Mouse (Mus musculus): ENCODE data around the gene Sh3pxd2a. TPM values are rescaled to one million over a fixed set of nuclear protein-coding genes. Genes with fewer than 3 reads are reported as not detected.
"Not testable (repeated sequence)": the region's sequence is repeated elsewhere in the genome, so short reads cannot be mapped to it uniquely, and the experiment has no call there.

Sh3pxd2a gene
- polyA plus RNA-seq, 1 experiment = 150 TPM

- Histone ChIP-seq H3K4me3 (ENCODE audit: insufficient read depth, low read length) (no peak overlapping the region), H3K4me1 (ENCODE audit: control insufficient read depth, insufficient read depth, low read length) (peaks cover 4% of the 10 kb centered on the region; the same call in 1 of the 2 replicates), H3K27ac (ENCODE audit: insufficient read depth, low read length) (no peak overlapping the region)
- TF ChIP-seq POLR2A (IDR thresholded peaks at IDR 0.05; ENCODE audit: low read depth, low read length) (no peak), CTCF (IDR thresholded peaks at IDR 0.05; ENCODE audit: borderline replicate concordance, insufficient read depth, low read length) (no peak)
These were observed 60.5 kb downstream of the Sh3pxd2a start for GRCm38 (mm10) chr19:47403391-47404379.

GRCm38 (mm10) chr19:47402976-47403375 is 61.2 kb downstream of the Sh3pxd2a start:
- peaks cover 4% of the 10 kb centered on the region; the same call in 1 of the 2 replicates for H3K4me1 ChIP-seq (ENCODE audit: control insufficient read depth, insufficient read depth, low read length)
- no peak overlapping the region for H3K27ac ChIP-seq (ENCODE audit: insufficient read depth, low read length)
- H3K4me3 ChIP-seq (ENCODE audit: insufficient read depth, low read length) = no peak overlapping the region
- TF ChIP-seq POLR2A (IDR thresholded peaks at IDR 0.05; ENCODE audit: low read depth, low read length) (no peak), CTCF (IDR thresholded peaks at IDR 0.05; ENCODE audit: borderline replicate concordance, insufficient read depth, low read length) (no peak)

- Histone ChIP-seq H3K4me1 (ENCODE audit: control insufficient read depth, insufficient read depth, low read length) (peaks cover 4% of the 10 kb centered on the region; the same call in 1 of the 2 replicates), H3K27ac (ENCODE audit: insufficient read depth, low read length) (no peak overlapping the region), H3K4me3 (ENCODE audit: insufficient read depth, low read length) (no peak overlapping the region)
- TF ChIP-seq POLR2A (IDR thresholded peaks at IDR 0.05; ENCODE audit: low read depth, low read length) (no peak), CTCF (IDR thresholded peaks at IDR 0.05; ENCODE audit: borderline replicate concordance, insufficient read depth, low read length) (no peak)
These were observed 61.7 kb downstream of the Sh3pxd2a start for GRCm38 (mm10) chr19:47402544-47402943.

GRCm38 (mm10) chr19:47399709-47400108 is 64.5 kb downstream of the Sh3pxd2a start:
- TF ChIP-seq CTCF (IDR thresholded peaks at IDR 0.05; ENCODE audit: borderline replicate concordance, insufficient read depth, low read length) (no peak), POLR2A (IDR thresholded peaks at IDR 0.05; ENCODE audit: low read depth, low read length) (no peak)
- H3K27ac ChIP-seq (ENCODE audit: insufficient read depth, low read length) = no peak overlapping the region
- H3K4me3 ChIP-seq (ENCODE audit: insufficient read depth, low read length) = no peak overlapping the region
- H3K4me1 ChIP-seq (ENCODE audit: control insufficient read depth, insufficient read depth, low read length) = peaks cover 4% of the 10 kb centered on the region; the same call in 1 of the 2 replicates

- TF ChIP-seq POLR2A (IDR thresholded peaks at IDR 0.05; ENCODE audit: low read depth, low read length) (no peak), CTCF (IDR thresholded peaks at IDR 0.05; ENCODE audit: borderline replicate concordance, insufficient read depth, low read length) (no peak)
- H3K4me3 ChIP-seq (ENCODE audit: insufficient read depth, low read length) = no peak overlapping the region
- H3K27ac ChIP-seq (ENCODE audit: insufficient read depth, low read length) = no peak overlapping the region
- peaks cover 4% of the 10 kb centered on the region; the same call in 1 of the 2 replicates for H3K4me1 ChIP-seq (ENCODE audit: control insufficient read depth, insufficient read depth, low read length)
These were observed 65.2 kb downstream of the Sh3pxd2a start for GRCm38 (mm10) chr19:47399029-47399428.

- peaks cover 4% of the 10 kb centered on the region; the same call in 1 of the 2 replicates for H3K4me1 ChIP-seq (ENCODE audit: control insufficient read depth, insufficient read depth, low read length)
- no peak overlapping the region for H3K4me3 ChIP-seq (ENCODE audit: insufficient read depth, low read length)
- no peak for TF ChIP-seq POLR2A (IDR thresholded peaks at IDR 0.05; ENCODE audit: low read depth, low read length)
- TF ChIP-seq CTCF (IDR thresholded peaks at IDR 0.05; ENCODE audit: borderline replicate concordance, insufficient read depth, low read length) = no peak
- no peak overlapping the region for H3K27ac ChIP-seq (ENCODE audit: insufficient read depth, low read length)
These were observed 66.1 kb downstream of the Sh3pxd2a start for GRCm38 (mm10) chr19:47397882-47398671.

GRCm38 (mm10) chr19:47395338-47395737 is 68.9 kb downstream of the Sh3pxd2a start:
- TF ChIP-seq CTCF (IDR thresholded peaks at IDR 0.05; ENCODE audit: borderline replicate concordance, insufficient read depth, low read length) (no peak), POLR2A (IDR thresholded peaks at IDR 0.05; ENCODE audit: low read depth, low read length) (no peak)
- Histone ChIP-seq H3K4me1 (ENCODE audit: control insufficient read depth, insufficient read depth, low read length) (no peaks in the 10 kb centered on the region), H3K4me3 (ENCODE audit: insufficient read depth, low read length) (no peak overlapping the region), H3K27ac (ENCODE audit: insufficient read depth, low read length) (no peak overlapping the region)

- H3K4me3 ChIP-seq (ENCODE audit: insufficient read depth, low read length); H3K4me1 ChIP-seq (ENCODE audit: control insufficient read depth, insufficient read depth, low read length); H3K27ac ChIP-seq (ENCODE audit: insufficient read depth, low read length): not testable (repeated sequence)
These were observed 69.4 kb downstream of the Sh3pxd2a start for GRCm38 (mm10) chr19:47394781-47395180.

GRCm38 (mm10) chr19:47390878-47391277 is 73.3 kb downstream of the Sh3pxd2a start:
- Histone ChIP-seq H3K4me3 (ENCODE audit: insufficient read depth, low read length) (no peak overlapping the region), H3K4me1 (ENCODE audit: control insufficient read depth, insufficient read depth, low read length) (no peaks in the 10 kb centered on the region), H3K27ac (ENCODE audit: insufficient read depth, low read length) (no peak overlapping the region)
- TF ChIP-seq CTCF (IDR thresholded peaks at IDR 0.05; ENCODE audit: borderline replicate concordance, insufficient read depth, low read length) (no peak), POLR2A (IDR thresholded peaks at IDR 0.05; ENCODE audit: low read depth, low read length) (no peak)
